Mouse (Mus musculus): ENCODE results near the gene Gm266. TPM values are rescaled to one million over a fixed set of nuclear protein-coding genes. Genes with fewer than 3 reads are reported as not detected.

The Gm266 gene
- polyA plus RNA-seq, 1 experiment = not detected

DNA sequence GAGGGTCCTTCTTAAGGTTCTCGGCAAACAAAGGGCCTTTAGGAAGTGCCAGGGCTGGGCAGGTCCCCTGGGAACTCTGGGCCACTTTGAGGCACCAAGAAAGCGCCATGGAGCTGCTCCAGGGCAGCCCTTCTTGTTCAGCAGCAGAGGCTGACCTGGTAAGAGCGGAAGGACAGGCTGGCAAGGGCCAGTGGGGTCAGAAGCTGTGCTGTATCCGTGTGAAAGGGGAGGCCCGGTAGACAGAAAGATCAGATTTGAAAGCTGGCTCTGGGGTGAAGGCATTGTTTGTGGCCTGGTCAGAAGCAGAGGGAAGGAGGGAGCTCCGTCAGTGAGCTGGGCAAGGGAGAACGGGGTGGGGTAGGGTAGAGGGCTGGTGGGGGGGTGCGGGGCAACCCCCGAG, 38.3 kb downstream of the Gm266 start:
- TF ChIP-seq GATA1 (IDR thresholded peaks at IDR 0.05; ENCODE audit: low read length) = no peak

DNA sequence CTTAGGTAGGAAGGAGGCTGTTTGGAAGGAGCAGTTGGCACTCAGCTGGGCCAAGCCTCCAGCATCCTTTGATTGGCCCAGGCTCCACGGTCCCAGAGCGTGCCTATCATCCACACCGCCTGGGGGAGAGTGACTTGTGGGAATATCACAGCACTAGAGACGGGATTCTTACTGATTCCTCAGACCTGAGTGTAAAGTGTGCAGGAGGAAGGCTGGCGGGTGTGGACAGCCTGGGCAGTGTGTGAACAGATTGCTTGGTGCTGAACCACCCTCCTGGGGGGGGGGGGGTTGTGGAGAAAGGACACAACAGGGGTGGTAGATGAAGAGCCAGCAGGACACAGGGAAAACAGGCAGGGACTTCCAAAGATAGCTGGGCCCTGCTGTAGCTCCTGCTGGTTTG, 38.9 kb downstream of the Gm266 start:
- TF ChIP-seq GATA1 (IDR thresholded peaks at IDR 0.05; ENCODE audit: low read length) = no peak

DNA sequence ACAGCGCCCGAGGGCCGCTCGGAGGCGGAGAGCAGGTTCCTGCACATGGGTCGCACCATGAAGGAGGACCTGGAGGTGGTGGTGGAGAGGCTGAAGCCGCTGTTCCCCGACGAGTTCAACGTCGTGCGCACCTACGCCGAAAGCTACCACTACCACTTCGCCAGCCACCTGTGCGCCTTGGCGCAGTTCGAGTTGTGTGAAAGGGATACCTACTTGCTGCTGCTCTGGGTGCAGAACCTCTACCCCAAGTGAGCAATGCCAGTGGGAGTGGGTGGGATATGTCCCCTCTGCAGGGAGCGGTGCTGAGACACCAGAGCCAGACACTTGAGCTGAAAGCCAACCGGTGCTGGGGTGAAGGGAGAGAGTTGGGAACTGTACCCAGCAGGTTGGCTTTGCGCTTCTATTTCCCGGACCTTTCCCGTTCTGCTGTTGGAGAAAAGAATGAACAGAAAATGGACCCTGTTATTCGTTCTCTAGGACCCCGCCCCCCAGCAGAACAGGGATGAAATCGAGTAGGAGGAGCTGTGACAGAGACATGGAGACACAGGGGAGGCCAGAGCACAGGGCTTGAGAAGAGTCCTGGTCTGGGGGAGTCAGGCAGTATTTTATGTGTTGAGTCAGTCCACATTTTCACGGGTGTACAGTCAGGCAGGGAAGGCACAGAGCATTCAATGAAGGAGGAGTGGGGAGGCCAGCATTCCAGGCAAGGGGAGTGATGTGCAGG, 39.6 kb downstream of the Gm266 start:
- TF ChIP-seq GATA1 (IDR thresholded peaks at IDR 0.05; ENCODE audit: low read length) = no peak

DNA sequence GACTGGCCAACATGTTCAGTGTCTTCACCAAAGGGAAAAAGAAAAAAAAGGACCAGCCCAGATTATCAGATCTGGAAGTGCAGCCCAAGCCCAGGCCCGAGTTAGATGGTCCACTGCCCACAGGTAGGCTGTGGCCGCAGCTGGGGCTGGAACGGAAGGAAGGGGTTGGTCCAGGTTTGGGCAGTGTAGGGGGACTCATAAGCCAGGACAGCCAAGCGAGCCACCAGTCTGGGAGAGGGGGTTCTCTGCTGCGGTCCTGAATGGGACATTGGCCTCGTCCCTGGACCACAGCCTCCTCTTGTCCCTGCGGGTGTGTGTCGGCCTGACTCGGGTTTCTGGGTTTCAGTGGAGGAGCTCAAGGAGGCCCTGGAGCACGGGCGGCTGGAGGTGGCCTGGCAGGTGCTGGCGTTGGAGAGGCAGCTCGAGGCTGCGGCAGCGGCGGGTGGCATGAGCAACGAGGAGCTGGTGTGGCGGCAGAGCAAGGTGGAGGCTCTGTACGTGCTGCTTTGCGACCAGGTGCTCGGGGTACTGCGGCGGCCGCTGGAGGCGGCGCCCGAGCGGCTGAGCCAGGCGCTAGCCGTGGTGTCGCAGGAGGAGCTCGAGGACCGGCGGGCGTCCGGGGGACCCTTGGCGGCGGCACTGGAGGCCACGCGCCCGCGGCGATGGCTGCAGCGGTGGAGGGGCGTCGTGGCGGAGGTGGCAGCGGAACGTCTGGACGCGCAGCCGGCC, 40.3 kb downstream of the Gm266 start:
- TF ChIP-seq GATA1 (IDR thresholded peaks at IDR 0.05; ENCODE audit: low read length) = no peak

DNA sequence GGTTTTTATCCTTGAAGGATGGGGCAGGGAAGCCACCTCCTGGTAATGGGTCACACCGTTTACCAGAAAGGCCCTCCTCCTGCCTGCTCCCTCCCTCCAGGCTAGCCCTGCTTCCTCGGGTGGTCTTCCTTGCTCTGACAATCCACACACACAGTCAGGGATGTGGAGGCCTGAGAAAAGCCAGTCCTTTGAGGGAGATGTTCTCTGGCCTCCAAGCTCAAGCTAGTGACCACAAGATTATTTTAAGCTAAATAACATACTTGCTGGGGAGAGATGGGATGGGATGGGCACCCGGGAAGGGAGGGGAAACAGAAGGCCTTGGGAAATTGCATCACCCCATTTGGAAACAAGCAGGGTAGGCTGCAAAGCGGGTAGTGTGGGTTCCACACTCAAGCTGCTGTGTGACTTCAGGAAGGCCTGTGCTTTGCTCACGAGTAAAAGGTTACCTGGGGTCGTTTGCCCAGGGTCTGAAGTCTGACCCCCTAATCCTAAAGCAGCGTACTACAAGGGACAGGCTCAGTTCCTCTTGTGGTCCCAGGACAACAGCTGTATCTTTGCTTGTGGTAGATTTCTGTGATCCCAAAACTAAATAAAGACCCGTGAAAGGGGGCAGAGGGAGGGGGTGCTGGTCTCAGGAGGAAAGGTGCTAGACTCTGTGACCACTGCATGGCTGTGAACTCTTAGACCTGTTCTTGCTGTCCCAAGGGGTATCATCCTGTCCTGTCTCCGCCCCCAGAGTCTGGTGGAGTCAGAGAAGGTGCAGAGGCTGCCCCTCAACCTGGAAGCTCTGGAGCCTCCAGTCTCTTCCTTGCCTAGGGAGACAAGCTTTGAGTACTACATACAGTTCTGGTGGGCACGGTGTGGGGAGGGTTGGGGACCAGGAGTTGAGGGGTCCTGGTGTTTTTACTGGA, 41.4 kb downstream of the Gm266 start:
- TF ChIP-seq GATA1 (IDR thresholded peaks at IDR 0.05; ENCODE audit: low read length) = no peak

DNA sequence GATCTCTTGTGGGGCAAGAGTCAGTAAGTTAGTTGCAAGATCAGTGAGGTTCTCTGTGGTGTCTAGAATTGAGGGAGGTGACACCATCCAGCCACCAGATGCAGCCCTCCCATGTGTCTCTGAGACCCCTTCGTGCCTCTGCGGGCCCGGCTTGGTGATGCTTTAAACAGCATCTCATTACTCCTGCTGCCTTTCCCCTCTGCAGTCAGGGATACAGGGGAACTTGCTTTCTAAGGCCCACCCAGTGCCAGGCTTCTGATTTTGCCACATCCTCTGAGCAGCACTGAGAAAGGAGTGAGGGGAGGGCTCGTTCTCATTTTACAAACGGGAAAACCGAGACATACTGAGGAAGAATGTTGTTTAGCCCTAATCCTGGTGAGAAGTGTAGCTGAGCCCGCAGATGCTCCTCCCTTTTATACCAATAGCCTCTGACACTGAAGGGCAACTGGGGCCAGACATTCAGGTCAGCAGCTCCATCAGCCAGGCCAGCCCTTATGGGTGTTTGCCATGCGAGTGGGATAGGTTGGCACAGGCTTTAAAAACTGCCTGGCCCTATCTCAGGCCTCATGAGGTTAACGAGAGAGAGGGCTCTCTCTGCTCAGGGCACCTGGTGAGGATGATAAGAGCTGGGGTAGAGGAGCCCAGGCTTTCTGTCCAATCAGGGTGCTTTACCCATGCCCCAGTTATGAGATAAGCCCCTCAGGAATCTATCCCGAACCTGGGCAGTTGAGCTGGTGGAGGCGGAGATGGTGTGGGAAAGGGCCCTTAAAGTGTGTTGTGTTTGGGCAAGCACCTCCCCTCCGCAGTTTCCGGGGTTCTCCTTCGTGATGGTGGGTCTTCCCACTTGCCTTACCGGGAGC, 42.4 kb downstream of the Gm266 start:
- TF ChIP-seq GATA1 (IDR thresholded peaks at IDR 0.05; ENCODE audit: low read length) = peak; percentile 85

DNA sequence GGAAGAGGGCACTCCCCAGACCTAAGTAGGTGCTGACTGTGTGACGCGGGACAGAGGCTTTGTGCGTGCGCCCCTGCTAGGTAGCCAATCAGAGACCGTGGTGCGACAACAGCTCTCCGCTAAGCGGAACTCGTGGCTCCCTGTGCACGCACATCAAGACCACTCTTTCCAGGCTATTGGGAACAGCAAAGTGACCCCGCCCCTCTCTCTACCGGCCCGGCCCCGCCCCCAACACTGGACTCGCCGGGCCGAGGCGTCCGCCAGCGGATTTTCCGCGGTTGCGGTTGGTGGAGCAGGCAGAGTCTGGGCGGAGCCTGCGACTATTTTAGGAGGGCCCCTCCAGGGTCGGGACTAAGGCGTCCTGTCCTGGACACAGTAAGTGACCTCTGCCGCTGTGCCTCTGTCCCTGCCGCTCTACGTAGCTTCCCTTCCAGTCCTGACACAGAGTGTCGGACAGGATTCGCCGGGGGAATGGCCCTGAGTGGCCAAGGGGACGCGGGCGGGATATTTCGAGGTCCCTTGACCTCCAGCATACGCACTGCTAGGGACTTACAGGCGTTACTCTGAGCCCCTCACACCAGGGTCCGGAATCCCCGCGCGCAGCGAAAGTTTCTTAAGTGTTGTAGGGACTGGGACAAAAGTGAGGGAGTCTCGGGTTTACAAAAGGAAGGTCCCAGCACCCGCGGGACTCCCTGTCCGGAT, 43.2 kb downstream of the Gm266 start, which contains the start of gene Tnfaip2:
TSS of gene Tnfaip2 (plus strand) at position 161 of the 702 bp plus-strand sequence.
- TF ChIP-seq GATA1 (IDR thresholded peaks at IDR 0.05; ENCODE audit: low read length) = no peak

DNA sequence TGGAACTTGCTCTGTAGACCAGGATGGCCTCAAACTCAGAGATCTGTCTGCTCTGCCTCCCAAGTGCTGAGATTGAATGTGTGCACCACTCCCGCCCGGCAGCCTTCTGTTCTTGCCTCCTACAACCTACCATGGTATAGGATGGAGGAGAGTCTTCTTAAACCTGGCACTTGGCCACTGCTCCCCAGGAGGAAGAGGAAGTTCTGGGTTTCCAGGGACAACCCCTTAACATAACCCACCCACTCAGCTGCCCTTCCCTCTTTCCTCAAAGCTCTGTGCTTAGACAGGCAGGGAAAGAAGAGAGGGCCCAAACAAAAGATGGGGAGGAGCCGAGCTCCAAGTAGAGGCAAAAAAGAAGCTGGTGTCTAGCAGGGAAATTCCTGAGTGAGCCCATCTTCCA, 44.1 kb downstream of the Gm266 start:
- no peak for TF ChIP-seq GATA1 (IDR thresholded peaks at IDR 0.05; ENCODE audit: low read length)

DNA sequence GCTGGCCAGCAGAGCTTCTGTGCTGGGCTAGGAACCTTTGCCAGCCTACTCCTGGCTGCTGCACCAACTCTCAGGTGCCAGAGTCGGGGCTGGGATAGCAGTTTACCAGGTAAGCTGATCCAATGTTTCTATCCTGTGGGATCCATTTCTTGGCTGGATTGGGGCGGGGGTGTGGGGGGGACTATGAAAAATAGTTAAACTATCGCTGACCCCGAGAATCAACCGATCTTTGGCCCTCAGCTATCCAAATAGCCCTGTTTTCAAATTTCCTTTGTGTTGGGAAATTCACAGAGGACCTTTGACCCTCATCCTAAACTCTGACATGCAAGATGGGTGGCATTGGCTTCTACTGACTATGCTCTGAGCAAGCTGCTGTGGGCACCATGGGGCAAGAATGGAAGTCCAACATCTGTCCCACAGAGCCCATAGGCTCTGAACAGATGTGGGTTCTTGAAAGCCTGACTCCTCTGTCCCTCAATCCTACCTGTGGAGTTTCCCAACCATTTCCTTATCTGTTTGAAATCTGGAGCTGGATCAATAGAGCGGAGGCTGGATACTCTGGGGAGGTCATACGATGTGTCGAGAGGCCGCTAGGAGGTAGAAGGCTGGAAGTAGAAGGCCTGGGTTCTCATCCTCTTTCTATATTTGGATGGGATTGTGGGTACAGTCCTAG, 44.8 kb downstream of the Gm266 start:
- TF ChIP-seq GATA1 (IDR thresholded peaks at IDR 0.05; ENCODE audit: low read length) = no peak

DNA sequence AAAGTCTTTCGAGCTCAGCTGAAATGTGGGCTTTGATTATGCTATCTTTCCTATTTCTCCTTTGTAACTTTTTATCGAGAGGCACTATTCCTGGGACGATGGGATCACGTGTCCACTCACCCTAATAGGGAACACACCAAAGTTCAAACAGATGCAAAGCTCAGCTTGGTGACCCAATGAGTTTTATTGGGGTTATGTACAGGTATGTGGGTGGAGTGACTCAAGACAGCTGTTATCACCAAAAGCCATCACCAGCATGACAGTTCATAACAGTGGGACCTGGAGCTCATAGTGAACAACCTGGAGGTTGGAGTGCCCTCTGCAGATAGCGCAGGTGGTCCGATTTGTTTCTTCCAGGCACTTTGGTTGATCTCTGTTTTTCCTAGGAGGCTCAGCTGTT, 46.8 kb downstream of the Gm266 start:
- TF ChIP-seq GATA1 (IDR thresholded peaks at IDR 0.05; ENCODE audit: low read length) = no peak

DNA sequence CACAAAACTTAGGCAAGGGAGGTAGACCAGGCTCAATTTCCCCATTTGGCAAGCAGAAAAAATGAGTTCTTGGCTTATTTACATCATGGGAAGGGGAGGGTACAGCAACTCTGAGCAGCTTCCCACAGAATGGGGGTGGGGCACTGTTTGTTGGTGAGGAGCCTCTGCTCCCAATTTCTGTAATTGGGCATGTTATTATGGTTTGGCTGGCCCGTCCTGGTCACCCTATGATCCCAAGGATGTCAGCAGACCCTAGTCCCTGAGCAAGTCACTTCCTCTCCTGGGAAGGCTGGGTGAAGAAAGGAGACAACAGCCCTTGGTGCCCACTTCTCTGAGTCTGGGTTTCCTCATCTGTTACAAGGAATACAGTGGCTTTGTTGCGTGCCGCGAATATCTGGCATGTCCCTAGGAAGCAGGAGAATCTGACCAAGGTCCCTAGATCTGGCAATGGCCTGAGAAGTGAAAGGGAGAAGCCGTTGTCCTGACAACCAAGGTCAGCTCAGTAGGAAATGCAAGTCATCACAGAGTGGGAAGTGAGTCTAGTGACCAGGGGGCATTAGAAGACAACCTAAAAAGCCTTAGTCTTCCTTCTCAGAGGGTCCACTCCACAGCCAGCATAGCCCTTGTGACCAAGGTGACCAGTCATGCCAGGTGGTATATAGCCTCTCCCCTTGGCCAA, 48.3 kb downstream of the Gm266 start:
- TF ChIP-seq GATA1 (IDR thresholded peaks at IDR 0.05; ENCODE audit: low read length) = no peak

DNA sequence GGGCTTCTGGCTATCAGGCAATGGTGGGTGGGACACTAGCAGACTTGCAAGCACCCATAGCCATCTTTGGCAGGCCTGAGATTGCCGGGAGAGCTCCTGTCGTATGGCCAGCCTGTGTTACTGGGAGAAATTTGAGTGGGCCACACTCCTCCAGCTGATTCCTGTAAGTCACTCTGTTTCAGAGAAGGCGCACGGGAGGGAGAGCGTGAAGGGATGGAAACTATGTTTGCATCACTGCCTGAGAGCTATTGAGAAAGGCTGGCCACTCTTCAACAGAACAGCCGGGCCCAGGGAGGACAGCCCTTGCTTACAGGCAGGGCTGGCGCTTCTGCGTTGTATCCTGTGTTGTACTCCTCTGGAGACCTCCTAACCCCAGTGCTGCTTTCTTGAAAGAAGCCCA, 49.0 kb downstream of the Gm266 start:
- no peak for TF ChIP-seq GATA1 (IDR thresholded peaks at IDR 0.05; ENCODE audit: low read length)

DNA sequence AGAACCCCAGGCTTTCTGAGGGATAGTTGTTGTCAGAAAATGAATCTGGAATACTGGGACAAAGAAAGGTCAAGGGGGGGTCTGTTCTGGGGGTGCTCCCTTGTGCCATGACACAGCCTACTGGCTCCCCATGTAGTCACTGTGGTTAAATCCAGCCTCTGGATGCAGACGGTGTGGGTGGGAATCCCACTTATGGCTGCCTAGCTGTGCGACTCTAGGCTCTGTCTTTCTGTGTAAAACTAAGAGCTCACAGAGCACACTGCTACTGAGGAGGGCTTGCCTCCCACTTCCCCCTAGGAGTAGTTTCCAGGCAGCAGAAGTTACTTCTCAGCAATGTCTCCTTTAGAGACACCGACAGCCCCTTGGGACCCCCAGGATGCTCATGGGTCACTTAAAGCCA, 49.5 kb downstream of the Gm266 start:
- TF ChIP-seq GATA1 (IDR thresholded peaks at IDR 0.05; ENCODE audit: low read length) = no peak
